Mouse (Mus musculus) urinary bladder, postnatal 36 days (tissue): ENCODE data around the gene Borcs5.
"Not testable (repeated sequence)": the region's sequence is repeated elsewhere in the genome, so short reads cannot be mapped to it uniquely, and the experiment has no call there.

Experiments
- DNase-seq, 2 experiments: peaks; one replicate each; pipeline ENCODE4 v3.0.0; 2022; ENCODE audit warnings: low spot score in 2 of 2, mixed read lengths in 1 of 2

The Borcs5 gene

DNA sequence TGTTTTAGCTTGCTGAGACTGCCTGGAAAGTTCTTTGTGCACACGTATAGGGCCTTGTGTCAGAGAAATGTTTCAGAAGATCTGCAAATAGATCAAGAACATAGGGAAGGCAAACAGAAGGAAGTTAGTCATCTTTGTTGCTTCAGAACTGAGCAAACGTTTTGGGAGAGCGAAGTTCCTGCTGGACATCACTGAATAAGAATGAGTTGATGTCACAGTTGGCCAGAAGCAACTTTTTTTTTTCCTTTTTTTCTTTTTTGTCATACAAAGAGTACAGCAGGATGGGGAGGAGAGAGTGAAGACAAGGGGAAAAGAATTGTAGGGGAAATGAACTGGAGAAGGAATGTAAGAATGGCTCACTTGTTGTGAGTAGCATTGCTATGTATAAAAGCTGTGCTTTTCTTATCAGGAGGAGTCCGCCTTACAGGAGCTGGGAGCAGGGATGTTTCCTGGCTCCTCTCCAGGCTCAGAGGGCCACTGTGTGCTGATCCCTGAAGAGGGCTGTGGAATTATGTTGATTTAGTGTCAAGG is 31.6 kb downstream of the Borcs5 start:
- DNase-seq = no peak

- not testable (repeated sequence) for DNase-seq
These were observed 34.4 kb downstream of the Borcs5 start for GRCm38 (mm10) chr6:134673712-134674111.

DNA sequence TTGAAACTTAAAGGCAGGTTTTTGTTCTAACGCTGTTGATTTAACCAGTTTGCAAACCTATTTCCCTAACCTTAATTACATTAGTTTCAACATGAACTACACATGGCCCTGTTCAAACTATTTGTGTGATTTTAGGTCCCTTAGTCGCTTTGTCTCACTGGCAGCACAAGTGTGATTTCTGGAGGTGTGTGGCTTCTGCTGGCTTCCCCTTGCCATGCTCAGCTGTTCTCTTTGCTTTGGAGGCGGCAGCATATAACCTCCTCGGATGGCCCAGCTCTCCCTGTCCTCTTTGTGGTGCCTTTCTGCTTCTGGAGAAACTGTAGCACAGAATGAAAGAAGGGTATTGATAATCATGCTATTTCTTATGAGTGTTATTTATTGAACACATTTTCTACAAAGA is 38.2 kb downstream of the Borcs5 start:
- no peak for DNase-seq

DNA sequence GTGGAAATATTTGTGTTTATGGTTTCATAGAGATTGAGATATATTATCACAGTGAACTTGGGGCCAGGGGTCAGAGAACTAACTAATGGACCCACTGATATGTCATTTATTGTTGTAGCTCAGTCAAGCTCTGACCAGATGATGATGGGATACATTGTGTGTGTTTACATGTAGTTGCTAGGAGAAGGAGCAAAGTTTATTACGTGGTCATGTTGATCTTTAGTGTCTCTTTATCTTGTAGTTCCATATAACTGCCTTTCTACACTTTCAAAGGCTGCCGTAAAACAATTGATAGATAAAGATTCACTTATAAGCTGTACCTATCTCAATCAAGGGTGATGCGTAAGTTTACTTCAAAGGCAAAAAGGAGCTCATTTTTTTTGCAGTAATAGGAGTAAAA is 38.7 kb downstream of the Borcs5 start:
- DNase-seq = no peak

- DNase-seq = not testable (repeated sequence)
These were observed 40.0 kb downstream of the Borcs5 start for GRCm38 (mm10) chr6:134679330-134679729.

DNA sequence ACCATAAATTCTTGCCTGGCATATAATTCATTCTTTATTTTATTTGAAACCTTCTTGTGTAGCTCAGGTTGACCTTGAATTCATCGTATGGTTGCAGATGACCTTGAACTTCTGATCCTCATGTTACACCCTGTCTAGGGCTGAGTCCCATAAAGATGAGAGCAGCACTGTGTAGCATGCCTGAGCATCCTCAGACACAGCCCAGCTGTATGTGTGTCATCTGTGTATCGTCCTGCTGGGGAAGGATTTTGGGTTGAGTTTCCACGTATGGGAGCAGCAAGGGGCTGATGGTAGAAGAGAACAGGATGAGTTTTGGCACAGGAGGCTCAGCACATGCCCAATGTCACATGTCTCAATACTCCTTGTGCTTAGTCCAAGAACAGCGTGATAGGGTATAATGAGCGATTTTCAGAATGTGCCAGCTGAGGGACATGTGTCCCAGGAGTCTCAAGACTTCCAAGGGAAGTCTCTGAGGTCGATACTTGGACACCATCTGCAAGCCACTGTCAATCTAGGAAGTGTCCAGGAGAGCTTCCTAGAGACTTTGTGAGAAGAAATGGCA is 45.1 kb downstream of the Borcs5 start:
- no peak for DNase-seq

- DNase-seq = no peak
These were observed 45.7 kb downstream of the Borcs5 start for GRCm38 (mm10) chr6:134685040-134685439.

- DNase-seq = no peak
These were observed 46.2 kb downstream of the Borcs5 start for GRCm38 (mm10) chr6:134685515-134685914.

- DNase-seq = no peak
These were observed 55.2 kb downstream of the Borcs5 start for GRCm38 (mm10) chr6:134694498-134694897.

DNA sequence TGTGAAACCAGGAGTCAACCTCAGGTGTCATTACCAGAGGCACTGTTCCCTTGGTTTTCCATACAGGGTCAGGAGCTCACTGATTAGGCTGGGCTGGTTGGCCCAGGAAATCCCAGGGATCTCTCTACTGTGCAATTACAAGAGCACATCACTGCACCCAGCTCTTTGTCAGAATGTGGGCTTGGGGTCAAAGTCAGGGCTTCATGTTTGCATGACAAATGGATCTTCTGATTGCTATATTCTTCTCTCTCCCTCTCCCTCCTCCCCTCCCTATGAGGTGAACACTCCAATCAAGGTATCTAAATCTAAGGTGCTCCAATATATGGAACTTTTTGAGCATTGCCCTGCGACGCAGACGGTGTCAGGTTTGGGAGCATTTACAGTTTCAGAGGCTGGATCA is 55.7 kb downstream of the Borcs5 start:
- no peak for DNase-seq

DNA sequence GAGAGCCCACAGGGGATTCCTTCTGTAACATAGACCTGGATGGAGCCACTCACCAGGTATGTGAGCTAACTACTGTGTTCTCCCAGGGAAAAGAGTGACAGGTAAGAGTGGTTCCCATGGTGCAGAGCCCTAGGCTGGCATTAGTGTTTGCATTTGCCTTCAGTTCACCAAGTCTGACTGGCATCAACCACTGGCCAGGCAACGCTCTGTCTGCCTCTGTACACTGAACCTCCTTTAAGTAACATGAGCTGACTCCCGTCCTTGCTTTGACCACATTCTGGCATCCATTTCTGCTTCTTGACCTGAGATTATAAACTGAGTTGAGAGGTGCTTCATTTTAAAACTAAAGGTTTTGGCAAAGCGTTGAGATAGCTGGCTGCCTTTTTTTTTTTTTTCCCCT is 56.3 kb downstream of the Borcs5 start:
- DNase-seq = no peak

DNA sequence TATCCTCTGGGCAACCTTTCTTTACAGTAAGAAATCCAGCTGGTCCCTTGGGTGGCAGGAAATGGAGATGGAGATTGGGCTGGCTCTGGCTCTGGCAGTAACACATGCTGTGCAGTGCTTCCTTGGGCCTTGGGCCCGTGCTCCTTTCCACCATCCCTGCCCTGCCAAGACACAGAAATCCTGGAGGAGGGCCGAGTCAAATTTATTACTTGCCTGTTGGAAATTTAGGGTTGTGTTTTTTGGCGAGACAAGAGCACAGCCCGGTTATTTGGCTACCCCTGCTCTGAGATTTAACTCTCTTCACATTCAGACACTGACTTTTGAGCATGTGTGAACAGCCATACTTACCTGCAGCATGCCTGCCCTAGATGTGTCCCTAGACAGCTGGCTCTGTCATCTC is 56.8 kb downstream of the Borcs5 start:
- peak; percentile 35 to 83 for DNase-seq

GRCm38 (mm10) chr6:134696554-134696953 is 57.2 kb downstream of the Borcs5 start:
- no peak for DNase-seq

GRCm38 (mm10) chr6:134698243-134698642 is 58.9 kb downstream of the Borcs5 start:
- no peak for DNase-seq

- DNase-seq = peak; percentile 23 to 62
These were observed 61.3 kb downstream of the Borcs5 start for GRCm38 (mm10) chr6:134700451-134701210.

DNA sequence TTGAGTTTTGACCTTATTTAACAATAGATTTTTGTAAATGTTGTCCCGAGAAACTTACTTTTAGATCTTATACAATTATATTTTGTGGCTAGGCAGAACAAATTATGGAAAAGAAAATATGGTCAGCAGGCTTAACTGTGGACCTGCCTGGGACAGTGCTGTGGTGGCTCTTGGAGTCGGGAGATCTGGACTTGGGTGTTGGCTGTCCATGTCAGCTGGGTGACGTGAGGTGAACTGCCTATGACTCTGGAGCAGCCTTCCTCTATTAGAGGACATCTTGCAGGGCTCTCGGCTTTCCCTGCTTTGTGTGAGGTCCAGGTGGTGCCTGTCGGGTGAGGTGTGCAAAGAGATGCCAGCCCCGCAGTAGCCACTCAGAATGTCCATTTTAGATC is 61.9 kb downstream of the Borcs5 start:
- DNase-seq = no peak

GRCm38 (mm10) chr6:134702184-134702583 is 62.9 kb downstream of the Borcs5 start:
- DNase-seq = no peak

DNA sequence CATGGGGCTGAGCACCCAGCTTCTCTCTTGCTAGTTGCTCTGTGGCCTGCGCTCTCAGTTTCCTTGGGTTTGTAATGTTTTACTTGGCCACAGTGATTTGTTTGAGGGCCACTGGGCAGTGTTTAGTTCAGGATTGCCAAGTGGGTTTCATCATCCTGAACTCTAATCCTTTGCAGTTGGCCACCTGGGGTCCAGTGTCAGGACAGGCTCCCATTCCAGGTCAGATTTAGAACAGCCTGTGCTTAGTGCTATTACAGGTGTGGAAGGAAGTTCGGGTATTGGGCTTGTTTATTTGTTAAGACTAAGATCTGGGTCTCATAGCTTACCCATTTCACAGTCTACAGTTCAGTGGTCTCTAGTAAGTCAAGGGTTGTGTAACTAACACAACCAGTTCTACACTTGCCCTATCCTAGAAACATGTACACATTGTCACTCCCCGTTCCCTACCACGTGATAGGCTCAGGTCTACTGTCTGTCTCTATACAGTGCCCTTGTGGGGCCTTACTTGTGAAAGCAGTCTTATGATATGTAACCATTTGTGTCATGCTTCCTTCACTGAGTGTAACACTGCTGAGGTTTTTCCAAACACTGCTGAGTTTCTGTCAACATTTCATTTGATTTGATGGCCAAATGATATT is 63.9 kb downstream of the Borcs5 start:
- DNase-seq = no peak

DNA sequence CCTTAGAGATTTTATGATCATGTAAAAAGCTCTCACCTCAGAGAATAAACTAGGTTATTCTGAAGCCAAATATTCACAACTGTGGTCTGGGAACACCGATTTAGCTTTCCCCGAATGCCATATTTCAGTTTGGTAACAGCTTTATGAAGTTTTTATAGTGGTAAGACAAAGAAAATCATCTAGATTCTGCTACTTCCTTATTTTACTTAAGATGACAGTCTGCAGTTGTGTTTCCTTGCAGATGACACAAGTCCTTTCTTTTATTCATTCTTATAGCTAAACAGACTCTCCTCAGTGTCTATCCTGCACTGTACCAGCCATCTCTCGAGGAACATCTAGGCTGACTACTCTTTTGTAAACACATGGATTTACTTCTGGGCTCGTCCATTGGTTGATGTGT is 67.2 kb downstream of the Borcs5 start:
- DNase-seq = no peak

GRCm38 (mm10) chr6:134710020-134710419 is 70.7 kb downstream of the Borcs5 start:
- DNase-seq = no peak

DNA sequence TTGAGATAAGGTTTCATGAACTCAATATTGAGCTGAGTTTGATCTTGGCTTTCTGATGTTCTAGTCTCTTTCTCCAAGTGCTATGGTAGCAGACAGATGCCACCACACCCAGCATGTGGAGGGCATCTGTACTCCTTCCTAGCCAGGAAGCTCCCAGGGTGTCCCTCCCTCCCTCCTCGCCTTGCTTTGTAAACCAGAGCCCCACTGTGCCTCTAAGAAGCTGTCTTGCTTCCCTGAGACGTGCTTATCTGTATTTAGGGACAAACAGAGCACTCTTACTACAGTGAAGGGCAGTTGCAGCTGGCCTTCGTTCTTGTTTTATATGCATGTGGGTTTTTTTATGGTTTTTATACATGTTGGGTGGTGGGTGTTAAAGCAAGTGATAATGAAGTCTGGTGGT is 74.0 kb downstream of the Borcs5 start:
- no peak for DNase-seq

DNA sequence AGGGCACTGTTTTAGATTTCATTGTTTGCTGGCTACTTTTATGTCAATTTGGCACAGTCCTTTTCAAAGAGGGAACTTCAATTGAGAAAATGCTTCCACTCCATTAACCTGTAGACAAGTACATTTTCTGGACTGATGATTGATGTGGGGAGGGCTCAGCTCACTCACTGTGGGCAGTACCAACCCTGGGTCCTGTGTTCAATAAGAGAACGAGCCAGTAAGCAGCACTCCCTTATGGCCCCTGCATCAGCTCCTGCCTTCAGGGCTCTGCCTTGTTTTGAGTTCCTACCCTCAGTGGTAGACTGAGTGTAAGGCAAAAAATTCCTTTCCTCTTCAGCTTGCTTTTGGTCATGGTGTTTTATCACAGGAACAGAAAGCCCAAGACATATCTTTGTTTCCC is 74.6 kb downstream of the Borcs5 start:
- DNase-seq = no peak

DNA sequence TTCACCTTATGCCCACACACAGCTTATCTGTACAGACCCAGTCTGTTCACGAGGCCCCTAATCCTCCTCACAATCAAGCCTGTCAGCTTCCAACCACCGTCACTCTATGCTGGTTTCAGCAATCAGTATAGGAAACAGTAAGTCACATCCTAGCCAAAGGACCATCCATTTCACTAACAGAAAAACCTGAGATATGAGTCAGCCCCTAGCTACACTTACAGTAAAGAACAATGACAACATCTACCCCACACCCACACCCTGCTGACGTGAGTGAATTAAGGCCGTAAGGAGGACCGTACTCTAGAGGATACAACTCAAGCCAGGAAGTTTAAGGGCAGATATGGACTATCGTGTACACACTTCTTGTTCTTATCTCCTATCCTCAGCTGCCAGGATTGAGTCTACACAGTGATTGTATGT is 76.9 kb downstream of the Borcs5 start:
- DNase-seq = no peak
